Mouse (Mus musculus): Measurements from ENCODE around the gene Ceacam18.

DNA sequence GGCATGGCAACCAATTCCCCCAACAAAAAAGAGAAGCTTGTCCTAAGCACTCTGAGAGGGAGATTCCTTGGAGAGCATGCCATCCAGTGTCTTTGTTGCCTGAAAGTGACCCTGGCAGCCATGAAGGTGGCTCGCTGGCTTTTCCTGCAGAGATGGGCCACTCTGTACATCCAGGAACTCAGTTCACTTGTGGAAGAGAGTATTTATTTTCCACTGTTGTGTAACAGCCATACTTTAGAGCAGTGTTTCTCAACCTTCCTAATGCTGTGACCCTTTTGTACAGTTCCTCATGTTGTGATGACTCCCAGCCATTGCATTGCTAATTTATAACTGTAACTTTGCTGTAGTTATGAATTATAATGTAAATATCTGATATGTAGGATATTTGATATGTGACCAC lies 2.6 kb downstream of the Ceacam18 start:
- TF ChIP-seq POLR2A (IDR thresholded peaks at IDR 0.05; ENCODE audit: insufficient read depth, low read depth, low read length) = no peak
- no peak for TF ChIP-seq CTCF (IDR thresholded peaks at IDR 0.05; ENCODE audit: insufficient read depth, low read depth, low read length)
